Mouse (Mus musculus) embryonic facial prominence, embryonic 10.5 days (tissue): ENCODE results near the gene Efna2. TPM values are rescaled to one million over a fixed set of nuclear protein-coding genes. Genes with fewer than 3 reads are reported as not detected.

Experiments used
- DNase-seq: peaks from one replicate; pipeline ENCODE4 v3.0.0-alpha.2; 2017; ENCODE audit warnings: low spot score
- H3K27ac ChIP-seq: fragments of 300-500 bp; sonication (generic); replicated peaks from 2 replicates; pipeline ENCODE4 v1.5.1; 2016; ENCODE audit warnings: mild to moderate bottlenecking
- H3K27me3 ChIP-seq: fragments of 300-500 bp; sonication (generic); replicated peaks from 2 replicates; pipeline ENCODE4 v1.6.1; 2016; ENCODE audit warnings: low read depth, mild to moderate bottlenecking; ENCODE audit not compliant: poor library complexity, severe bottlenecking
- H3K36me3 ChIP-seq: fragments of 300-500 bp; sonication (generic); replicated peaks from 2 replicates; pipeline ENCODE4 v1.6.1; 2016; ENCODE audit warnings: mild to moderate bottlenecking, moderate library complexity
- H3K4me1 ChIP-seq: fragments of 300-500 bp; sonication (generic); 2 replicates; pipeline ENCODE4 v1.6.1; 2016
- H3K4me3 ChIP-seq: fragments of 300-500 bp; sonication (generic); 2 replicates; pipeline ENCODE4 v1.5.1; 2016; ENCODE audit warnings: mild to moderate bottlenecking, moderate library complexity
- H3K9me3 ChIP-seq: fragments of 300-500 bp; sonication (generic); 2 replicates; pipeline ENCODE4 v1.6.1; 2016; ENCODE audit warnings: mild to moderate bottlenecking
- WGBS: fragments of 180-500 bp; shearing (Covaris S2); methylation state at CpG from one replicate; pipeline ENCODE4 v1.1.7; 2016; 5-methylcytosine and 5-hydroxymethylcytosine counted together
- polyA plus RNA-seq: library from polyadenylated mRNA; unstranded; fragments of >200 nt; fragmentation: Nextera tagmentation; extraction: Ambion mirVana; gene quantifications from 2 replicates; pipeline ENCODE4 v1.2.1, GENCODE M21; 2016

Gene Efna2
- polyA plus RNA-seq, result 45.2 and 50.1 TPM in 2 replicates

DNA sequence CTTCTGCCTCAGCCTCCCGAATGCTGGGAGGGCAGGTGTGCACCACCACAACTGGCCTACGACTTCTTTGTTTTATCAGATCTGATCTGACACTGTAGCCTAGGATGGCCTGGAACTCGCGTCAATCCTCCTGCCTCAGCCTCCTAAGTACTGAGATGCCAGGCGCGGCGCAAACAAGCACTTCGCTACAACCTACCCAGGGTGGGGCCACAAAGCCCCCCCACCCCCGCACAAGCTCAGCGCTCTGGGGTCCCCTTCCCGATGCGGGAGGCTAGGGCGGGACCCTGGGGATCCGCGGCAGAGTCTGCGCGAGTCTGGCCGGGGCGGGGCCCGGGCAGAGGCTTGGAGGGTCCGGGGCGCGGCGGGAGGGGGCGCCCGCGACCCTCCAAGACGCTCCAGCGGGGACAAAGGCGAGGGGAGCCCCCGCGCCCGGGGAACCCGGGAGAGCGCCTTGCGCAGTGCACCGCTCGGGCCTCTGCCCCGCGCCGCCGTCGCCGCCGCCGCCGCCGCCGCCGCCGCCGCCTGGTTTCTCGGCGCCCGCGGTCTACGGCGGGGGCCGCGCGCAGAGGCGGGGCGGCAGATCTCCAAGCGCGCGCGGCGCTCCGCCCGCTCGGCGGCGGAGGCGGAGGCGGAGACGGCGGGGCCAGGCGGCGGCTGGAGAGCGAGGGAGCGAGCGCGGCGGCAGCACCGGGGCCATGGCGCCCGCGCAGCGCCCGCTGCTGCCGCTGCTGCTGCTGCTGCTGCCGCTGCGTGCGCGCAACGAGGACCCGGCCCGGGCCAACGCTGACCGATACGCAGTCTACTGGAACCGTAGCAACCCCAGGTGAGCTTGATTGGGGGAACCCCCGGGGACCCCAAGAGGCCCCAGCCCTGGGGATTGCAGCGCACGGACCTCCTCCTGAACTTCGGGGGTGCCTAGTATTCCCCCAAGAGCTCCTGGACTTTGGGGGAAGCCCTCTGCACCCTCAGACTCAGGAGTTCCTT lies at the start of gene Efna2:
Efna2 (plus strand) TSS at position 415 of the 984 bp plus-strand sequence.
- H3K9me3 ChIP-seq, result no peaks in the 10 kb centered on the region
- peak within 1 kb of the TSS; percentile 94 for H3K27ac ChIP-seq
- WGBS, result 6% methylated on average over 106 of the region's 106 CpGs
- peaks cover 10% of the 10 kb centered on the region; the same call in 1 of the 2 replicates for H3K27me3 ChIP-seq
- DNase-seq, result peak; percentile 83
- H3K4me3 ChIP-seq, result peak within 1 kb of the TSS; percentile 83
- H3K36me3 ChIP-seq, result peaks cover 29% of the 10 kb centered on the region
- H3K4me1 ChIP-seq, result peaks cover 62% of the 10 kb centered on the region

DNA sequence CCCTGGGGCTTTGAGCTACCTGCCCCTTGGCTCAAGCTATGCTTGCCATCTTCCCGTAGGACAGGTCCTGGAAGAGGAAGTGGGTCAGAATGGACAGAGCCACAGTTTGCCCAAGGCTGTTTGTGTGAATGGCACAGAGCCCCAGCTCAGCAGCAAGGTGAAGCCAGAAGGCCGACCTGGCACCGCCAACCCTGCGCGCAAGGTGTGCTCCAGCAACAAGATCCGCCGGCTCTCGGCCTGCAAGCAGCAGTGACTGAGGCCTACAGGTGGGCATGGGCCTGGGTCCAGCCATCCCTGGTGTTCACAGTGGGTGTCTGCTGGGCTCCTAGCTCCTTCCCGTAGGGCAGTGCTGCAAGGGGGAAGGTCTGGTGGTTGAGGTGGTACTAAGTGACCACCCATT lies 49.4 kb upstream of the Efna2 start:
- H3K4me3 ChIP-seq, result peak overlapping the region; percentile 1; the same call in 1 of the 2 replicates
- 94% methylated on average over 9 of the region's 9 CpGs for WGBS

DNA sequence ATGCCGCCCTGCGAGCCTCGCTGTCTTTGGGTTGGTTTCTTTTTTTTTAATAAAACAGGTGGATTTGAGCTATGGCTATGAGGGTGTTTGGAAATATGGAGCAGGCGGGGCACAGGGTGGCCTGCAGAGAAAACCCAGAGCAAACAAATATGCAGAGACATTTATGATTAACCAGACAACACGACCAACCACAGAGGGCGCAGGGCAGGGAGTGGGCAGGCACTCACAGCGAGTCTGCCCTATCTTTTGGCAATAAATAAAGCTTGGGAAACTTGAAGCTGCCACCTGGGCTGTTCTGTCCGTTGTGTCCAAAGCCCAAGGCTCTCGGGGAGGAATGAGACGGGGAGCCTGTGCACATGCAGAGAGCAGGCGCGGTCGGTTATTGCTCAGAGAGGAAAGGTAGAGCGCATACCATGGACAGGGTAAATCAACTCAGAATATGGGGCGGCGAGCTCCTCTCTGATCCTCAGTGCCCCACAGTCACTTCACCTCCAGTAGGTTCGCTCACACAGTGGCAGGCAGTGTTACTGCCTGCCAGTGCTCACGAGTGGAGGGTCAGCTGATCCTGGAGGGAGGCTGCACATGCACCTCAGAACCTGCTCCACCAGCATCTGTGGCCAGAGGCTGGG lies 48.8 kb upstream of the Efna2 start:
- peak overlapping the region; percentile 47 for H3K4me3 ChIP-seq
- H3K9me3 ChIP-seq, result no peaks in the 10 kb centered on the region
- no peak for DNase-seq
- 0 out of 2 replicates have a peak overlapping the region, but pooled peaks have one; percentile 48 for H3K27ac ChIP-seq
- H3K4me1 ChIP-seq, result peaks cover 32% of the 10 kb centered on the region
- peaks cover 48% of the 10 kb centered on the region for H3K27me3 ChIP-seq
- WGBS, result 87% methylated on average over 18 of the region's 18 CpGs
- peaks cover 100% of the 10 kb centered on the region for H3K36me3 ChIP-seq

More for the DNA sequence above, 49.4 kb upstream of the Efna2 start:
- peaks cover 41% of the 10 kb centered on the region for H3K27me3 ChIP-seq
- no peaks in the 10 kb centered on the region for H3K9me3 ChIP-seq
- H3K4me1 ChIP-seq, result peaks cover 32% of the 10 kb centered on the region
- H3K36me3 ChIP-seq, result peaks cover 100% of the 10 kb centered on the region
- H3K27ac ChIP-seq, result no peak overlapping the region
- DNase-seq, result no peak

- DNase-seq, result peak; percentile 80
- Histone ChIP-seq H3K36me3 (peaks cover 100% of the 10 kb centered on the region), H3K27me3 (peaks cover 57% of the 10 kb centered on the region), H3K4me3 (peak overlapping the region; percentile 47), H3K4me1 (peaks cover 36% of the 10 kb centered on the region), H3K27ac (peak overlapping the region; percentile 48; the same call in 1 of the 2 replicates), H3K9me3 (no peaks in the 10 kb centered on the region)
- 12% methylated on average over 55 of the region's 55 CpGs for WGBS
Observed at GRCm38 (mm10) chr10:80131316-80131951, 47.8 kb upstream of the Efna2 start.

GRCm38 (mm10) chr10:80131952-80132350 lies 47.3 kb upstream of the Efna2 start:
- H3K9me3 ChIP-seq, result no peaks in the 10 kb centered on the region
- peaks cover 41% of the 10 kb centered on the region for H3K4me1 ChIP-seq
- H3K4me3 ChIP-seq, result peak overlapping the region; percentile 47
- H3K36me3 ChIP-seq, result peaks cover 96% of the 10 kb centered on the region
- peak overlapping the region; percentile 48; the same call in 1 of the 2 replicates for H3K27ac ChIP-seq
- peaks cover 62% of the 10 kb centered on the region for H3K27me3 ChIP-seq
- peak; percentile 56 for DNase-seq
- 28% methylated on average over 27 of the region's 27 CpGs for WGBS

DNA sequence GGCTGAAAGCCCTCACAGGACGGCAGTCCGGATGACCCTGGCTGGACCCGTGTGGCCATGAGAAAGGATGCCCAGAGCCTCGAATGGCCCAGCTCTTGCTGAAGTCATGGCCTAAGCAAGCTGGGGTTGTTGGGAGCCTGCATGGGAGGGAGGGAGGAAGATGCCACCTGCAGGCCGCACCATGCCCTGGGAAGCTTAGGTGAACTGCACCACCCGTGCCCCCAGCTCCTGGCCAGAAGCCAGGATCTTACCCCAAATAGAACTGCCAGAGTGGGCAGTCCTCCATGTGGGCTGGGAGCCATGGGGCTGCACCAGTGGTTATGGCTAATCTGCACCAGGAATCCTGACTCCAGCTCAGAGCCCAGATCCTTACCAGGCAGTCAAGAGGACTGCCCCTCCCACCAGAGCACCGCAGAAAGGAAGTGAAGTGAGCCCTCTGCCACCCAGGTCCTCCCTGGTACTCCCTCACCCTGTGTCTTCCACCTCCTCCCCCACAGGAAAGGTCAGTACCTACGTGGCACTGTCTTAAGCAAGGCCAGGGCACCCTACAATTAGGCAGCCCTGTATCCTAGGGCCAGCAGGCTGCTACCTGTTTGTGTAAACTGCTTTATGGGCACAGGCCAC lies 45.9 kb upstream of the Efna2 start:
- H3K9me3 ChIP-seq, result no peaks in the 10 kb centered on the region
- peaks cover 76% of the 10 kb centered on the region for H3K27me3 ChIP-seq
- 82% methylated on average over 8 of the region's 8 CpGs for WGBS
- H3K4me1 ChIP-seq, result peaks cover 55% of the 10 kb centered on the region
- DNase-seq, result no peak
- H3K4me3 ChIP-seq, result peak overlapping the region; percentile 47; the same call in 1 of the 2 replicates
- H3K36me3 ChIP-seq, result peaks cover 82% of the 10 kb centered on the region
- no peak overlapping the region; the same call in 1 of the 2 replicates for H3K27ac ChIP-seq

- 90% methylated on average over 9 of the region's 9 CpGs for WGBS
Observed at GRCm38 (mm10) chr10:80134421-80134820, 44.9 kb upstream of the Efna2 start.

GRCm38 (mm10) chr10:80135161-80135560 lies 44.1 kb upstream of the Efna2 start:
- WGBS, result 90% methylated on average over 10 of the region's 10 CpGs
- Histone ChIP-seq H3K36me3 (peaks cover 64% of the 10 kb centered on the region), H3K27ac (no peak overlapping the region), H3K4me3 (peak overlapping the region; percentile 21; the same call in 1 of the 2 replicates), H3K4me1 (peaks cover 65% of the 10 kb centered on the region), H3K9me3 (no peaks in the 10 kb centered on the region), H3K27me3 (peaks cover 80% of the 10 kb centered on the region)
- DNase-seq, result no peak

More at GRCm38 (mm10) chr10:80134421-80134820, 44.9 kb upstream of the Efna2 start:
- H3K27ac ChIP-seq, result no peak overlapping the region
- peaks cover 65% of the 10 kb centered on the region for H3K4me1 ChIP-seq
- H3K36me3 ChIP-seq, result peaks cover 71% of the 10 kb centered on the region
- no peaks in the 10 kb centered on the region for H3K9me3 ChIP-seq
- H3K4me3 ChIP-seq, result no peak overlapping the region
- peaks cover 77% of the 10 kb centered on the region for H3K27me3 ChIP-seq
- DNase-seq, result no peak

- Histone ChIP-seq H3K4me1 (peaks cover 66% of the 10 kb centered on the region), H3K9me3 (no peaks in the 10 kb centered on the region), H3K27me3 (peaks cover 82% of the 10 kb centered on the region)
Observed at GRCm38 (mm10) chr10:80135641-80136040, 43.6 kb upstream of the Efna2 start.

GRCm38 (mm10) chr10:80136179-80136951 lies 42.9 kb upstream of the Efna2 start:
- peaks cover 77% of the 10 kb centered on the region for H3K27me3 ChIP-seq
- no peaks in the 10 kb centered on the region for H3K9me3 ChIP-seq
- peak overlapping the region; percentile 87; the same call in 1 of the 2 replicates for H3K27ac ChIP-seq
- peaks cover 52% of the 10 kb centered on the region for H3K36me3 ChIP-seq
- H3K4me3 ChIP-seq, result peak overlapping the region; percentile 76
- WGBS, result 13% methylated on average over 49 of the region's 49 CpGs
- H3K4me1 ChIP-seq, result peaks cover 66% of the 10 kb centered on the region
- DNase-seq, result no peak

More at GRCm38 (mm10) chr10:80135641-80136040, 43.6 kb upstream of the Efna2 start:
- H3K27ac ChIP-seq, result no peak overlapping the region
- peaks cover 59% of the 10 kb centered on the region for H3K36me3 ChIP-seq
- WGBS, result 80% methylated on average over 1 of the region's 1 CpGs
- no peak for DNase-seq
- no peak overlapping the region for H3K4me3 ChIP-seq

DNA sequence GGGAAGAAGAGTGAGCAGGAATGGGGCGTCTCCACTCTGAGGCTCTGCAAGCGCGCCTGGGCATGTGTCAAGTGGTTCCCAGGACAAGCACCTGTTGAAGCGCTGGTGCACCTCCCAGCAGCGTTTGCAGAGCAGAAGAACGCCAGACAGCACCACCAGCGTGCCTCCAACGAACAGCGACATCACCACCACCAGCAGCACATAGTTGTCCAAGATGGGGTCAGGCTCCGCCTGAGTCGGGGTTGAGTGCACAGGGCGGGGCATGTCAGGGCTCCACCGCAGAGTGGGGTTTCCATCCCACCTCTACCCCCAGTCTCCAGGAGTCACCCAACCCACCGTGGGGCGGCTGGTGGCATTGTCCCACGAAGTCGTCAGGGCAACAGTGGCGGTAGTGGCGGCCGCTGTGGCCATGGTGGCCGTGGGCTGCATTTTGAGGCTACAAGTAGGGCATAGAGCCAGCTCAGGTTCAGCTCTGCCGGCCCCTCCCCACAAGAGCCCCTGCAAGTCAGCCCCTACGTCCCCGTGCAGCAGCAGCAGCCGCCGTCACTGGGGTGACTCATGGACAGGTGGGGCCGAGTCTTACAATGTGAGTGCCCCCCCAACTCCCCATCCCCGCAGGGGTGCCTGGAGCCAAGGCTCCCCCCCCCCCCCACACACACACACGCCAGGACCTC lies 42.2 kb upstream of the Efna2 start:
- 4% methylated on average over 29 of the region's 29 CpGs for WGBS

More for the DNA sequence above, 42.2 kb upstream of the Efna2 start:
- peak overlapping the region; percentile 87 for H3K27ac ChIP-seq
- H3K9me3 ChIP-seq, result no peaks in the 10 kb centered on the region
- DNase-seq, result no peak
- peaks cover 45% of the 10 kb centered on the region for H3K36me3 ChIP-seq
- H3K4me1 ChIP-seq, result peaks cover 65% of the 10 kb centered on the region
- peaks cover 70% of the 10 kb centered on the region for H3K27me3 ChIP-seq
- H3K4me3 ChIP-seq, result peak overlapping the region; percentile 76
